Mouse (Mus musculus): ENCODE measurements at regions not wholly inside any gene's neighbourhood (a gene's known extent, or its start where the extent isn't known, plus 50 kb on each side); places are given as distances from the start of the nearest gene placed in this dataset.

DNA sequence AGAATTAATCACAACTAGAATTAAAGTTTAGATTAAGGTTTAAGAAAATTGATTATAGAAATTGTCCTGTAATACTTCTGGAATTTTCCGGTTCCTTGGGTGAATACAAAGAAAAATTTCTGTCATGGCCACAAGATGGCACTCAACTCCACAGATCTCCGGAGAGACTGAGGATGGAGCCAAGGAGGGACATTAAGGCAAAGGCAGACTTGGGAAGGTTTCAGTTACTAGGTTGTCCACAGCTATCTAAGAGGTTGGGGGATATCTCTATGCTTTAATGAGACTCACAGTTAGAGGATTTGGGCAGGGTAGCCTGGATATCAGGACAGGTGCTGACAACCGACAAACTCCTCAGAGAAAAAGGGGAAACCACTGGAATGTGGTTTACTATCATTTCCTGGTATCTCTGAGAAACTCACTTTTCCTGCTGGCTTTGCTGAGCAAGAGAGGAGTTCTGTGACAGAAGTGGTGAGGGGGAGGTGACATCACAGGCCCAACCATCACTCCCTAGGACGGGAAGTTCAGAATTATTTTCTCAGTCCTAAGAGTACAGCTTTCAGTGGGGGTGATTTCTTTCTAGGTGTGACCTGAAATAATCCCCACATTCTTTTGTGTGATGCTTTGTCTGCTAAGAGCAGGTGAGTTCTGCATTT, 56.0 kb upstream of the 2210010C04Rik start:
- ATAC-seq (ENCODE audit: low read depth) (no peak), DNase-seq (ENCODE audit: low spot score) (peak; percentile 16)
- Histone ChIP-seq H3K9me3 (ENCODE audit: control insufficient read depth, low read length) (no peaks in the 10 kb centered on the region), H3K4me3 (ENCODE audit: low read depth, low read length) (no peak overlapping the region), H3K27ac (replicated peaks; ENCODE audit: low read depth, low read length) (no peak overlapping the region), H3K36me3 (ENCODE audit: control insufficient read depth, insufficient read depth, low read length) (no peaks in the 10 kb centered on the region), H3K4me2 (ENCODE audit: low read depth, low read length) (no peak overlapping the region), H3K4me1 (ENCODE audit: control insufficient read depth, insufficient read depth, low read length) (no peaks in the 10 kb centered on the region), H3K9ac (ENCODE audit: low read depth, low read length) (no peak overlapping the region), H3K27me3 (replicated peaks; ENCODE audit: control insufficient read depth, insufficient read depth, low read length) (no peaks in the 10 kb centered on the region)
- WGBS: 43% methylated on average over 4 of the region's 4 CpGs
